Mouse (Mus musculus) liver, adult (tissue): ENCODE data around the gene Wdr95.

Experiments used
- GATA4 ChIP-seq: IDR thresholded peaks from 2 replicates; pipeline ENCODE4 v1.6.1; 2014; ENCODE audit warnings: mild to moderate bottlenecking, low read length; ENCODE audit not compliant: insufficient replicate concordance

Gene Wdr95

DNA sequence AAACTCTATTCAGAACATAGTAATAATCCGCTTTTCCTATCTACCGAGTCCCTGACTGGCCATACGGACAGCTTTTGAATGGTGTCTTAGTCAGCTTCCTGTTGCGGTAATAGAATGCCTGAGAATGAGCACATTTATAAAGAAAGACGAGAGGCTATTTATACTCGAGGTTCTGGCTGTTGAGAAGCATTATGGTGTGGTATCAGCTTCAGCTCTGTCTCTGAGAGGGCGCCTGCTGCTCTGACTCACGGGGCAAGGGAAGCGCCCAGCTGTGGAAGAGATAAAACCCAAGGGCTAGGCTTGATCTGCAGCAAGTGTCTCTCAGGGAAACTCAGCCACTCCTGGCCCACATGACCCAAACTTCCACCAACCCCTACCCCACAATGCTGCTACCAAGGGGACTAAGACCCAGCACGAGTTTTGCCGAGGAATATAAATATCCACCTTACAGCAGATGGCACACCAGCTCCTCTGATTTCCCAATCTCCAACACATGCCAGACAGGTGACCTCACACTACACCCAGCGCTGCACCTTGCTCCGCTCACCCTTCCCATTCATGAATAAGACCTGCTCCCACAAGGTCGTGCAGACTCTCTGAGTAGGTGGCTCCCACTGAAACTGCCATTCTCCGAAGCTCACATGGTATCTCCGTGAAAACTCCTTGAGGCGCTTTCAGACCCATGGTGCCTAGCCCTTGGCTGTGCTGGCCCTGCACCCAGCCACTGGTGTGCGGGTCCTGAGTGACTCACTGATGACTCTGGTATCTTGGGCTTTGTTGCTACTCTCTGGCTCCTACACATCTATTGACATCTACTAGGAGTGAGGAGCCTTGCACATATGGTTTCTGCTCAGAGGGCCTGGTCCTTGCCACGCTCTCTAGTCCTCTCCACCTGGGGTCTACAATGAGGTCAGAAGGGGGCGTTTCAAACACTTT, 20.1 kb upstream of the Wdr95 start:
- TF ChIP-seq GATA4: no peak

DNA sequence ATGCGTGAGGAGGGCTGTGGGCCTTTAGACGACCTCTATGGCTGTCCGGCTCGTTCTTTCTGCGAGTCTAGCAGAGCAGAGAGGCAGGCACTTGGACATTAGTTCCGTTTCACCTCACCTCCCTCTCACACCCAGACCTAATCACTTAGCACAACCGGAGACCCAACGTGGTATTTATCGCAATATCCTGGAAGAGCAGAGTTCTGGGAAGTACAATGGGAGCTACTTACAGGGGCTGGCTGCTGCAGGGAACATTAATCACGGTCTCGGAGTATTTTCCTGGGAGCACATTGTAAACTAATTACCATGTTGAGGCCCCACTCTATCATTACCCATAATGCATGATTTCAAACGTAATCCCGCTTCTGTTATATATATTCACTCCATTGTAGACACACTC, 18.2 kb upstream of the Wdr95 start:
- no peak for TF ChIP-seq GATA4

DNA sequence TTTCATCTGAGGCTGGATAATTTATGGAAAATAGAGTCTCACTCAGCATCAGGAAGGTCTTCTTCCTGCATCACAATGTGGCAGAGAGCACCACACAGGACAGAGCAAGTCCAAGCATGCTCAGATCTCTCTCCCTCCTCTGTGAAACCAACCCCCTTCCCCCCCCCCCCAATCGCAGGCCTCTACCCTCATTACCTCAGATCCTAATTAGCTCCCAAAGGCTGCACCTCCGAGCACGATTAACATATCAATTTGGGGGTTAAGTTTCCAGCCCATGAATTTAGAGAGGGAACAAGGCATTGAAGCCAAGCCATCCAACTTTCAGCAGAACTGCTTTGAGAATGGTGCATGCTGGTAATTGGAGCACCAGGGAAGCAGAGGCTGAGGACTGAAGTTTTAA, 15.8 kb upstream of the Wdr95 start:
- no peak for TF ChIP-seq GATA4

DNA sequence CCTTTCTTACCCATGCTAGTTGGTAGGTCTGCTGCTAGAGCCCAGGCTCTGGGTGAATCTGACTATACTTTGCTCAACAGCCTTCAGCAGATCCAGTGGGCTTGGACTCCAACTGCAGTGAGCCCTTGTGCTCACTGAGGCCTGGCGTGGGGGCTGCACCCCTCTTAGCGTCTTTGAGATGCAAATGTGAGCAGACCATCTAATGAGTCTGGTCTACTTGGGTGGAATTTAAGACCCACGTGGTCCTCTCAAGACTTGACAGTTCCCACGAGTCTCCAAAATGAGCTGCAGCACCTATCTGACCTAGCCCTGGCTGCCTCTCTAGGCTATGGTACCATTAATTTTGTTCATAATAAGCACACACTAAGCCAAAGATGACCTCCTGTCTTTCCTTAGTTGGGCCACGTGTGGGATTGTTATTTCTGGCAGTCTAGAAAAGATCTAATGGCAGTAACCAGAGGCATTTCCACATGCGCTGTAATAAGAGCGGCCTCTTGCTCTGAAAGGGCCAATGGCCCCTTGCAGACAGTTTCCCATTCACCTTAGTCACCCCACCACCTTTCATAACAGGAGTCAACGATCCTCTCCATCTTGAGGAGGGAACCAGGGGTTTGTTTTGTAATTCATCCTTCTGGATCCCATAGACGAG, 14.9 kb upstream of the Wdr95 start:
- no peak for TF ChIP-seq GATA4

DNA sequence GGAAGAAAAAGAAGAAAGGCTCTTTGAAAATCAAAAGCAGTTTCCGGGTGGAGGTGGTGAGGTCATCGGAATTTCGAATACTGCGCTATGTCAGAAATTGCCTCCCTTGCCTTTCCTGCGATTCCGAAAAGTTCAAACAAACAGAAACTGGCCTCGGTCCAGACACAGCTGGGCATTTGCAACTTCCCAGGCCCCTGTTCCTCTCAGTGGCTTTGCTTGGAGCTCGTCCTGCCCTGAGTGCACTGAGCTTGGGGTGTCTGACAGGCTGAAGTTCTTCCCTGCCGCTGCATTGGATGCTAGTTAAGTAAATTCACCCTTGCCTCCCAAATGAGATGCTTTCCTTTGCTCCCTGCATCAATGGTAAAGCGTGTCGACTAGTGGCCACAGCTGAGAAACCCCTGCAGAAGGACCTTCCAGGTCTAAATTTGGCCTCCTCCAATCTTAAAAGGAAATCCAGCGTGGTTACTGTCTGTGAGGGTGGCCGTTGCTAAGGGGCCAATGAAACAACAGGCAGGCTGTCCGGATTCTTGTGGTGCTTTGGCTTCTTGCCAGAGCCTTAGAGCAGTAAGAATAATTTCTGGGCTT, 14.3 kb upstream of the Wdr95 start:
- no peak for TF ChIP-seq GATA4

DNA sequence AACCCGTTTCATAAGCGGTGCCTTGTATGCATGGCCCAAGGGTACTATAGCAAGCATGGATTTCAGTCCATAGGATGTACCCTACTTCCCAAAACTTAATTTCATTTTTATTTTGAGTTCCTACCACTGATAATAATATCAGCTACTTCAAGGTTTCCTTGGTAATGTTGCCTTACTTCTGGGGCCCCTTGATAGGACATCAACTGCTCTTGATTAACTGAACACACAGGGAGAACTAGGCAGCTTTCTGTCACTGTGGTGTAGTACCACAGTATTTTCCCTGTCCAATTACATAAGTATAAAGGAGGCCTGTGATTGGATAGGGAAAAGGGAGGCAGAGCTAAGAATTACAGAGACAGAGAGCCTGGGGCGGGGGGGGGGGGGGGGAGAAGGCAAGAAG, 13.6 kb upstream of the Wdr95 start:
- no peak for TF ChIP-seq GATA4

DNA sequence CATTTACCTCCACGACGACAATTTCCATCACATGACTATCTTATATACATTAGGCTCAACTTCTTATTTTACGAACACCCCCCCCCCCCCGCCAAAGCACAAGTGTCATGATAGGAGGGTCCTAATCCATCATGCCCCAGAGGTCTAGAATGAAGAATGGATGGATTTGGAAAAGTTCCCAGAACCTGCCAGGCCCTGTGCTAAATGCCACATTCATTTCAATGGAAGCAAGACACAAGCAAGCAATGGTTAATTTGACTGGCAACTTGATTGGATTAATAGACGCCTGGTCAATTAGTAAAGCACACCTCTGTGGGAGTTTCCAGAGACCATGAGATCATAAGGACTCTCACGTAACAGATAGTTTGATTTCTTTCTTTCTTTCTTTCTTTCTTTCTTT, 11.4 kb upstream of the Wdr95 start:
- TF ChIP-seq GATA4: no peak

DNA sequence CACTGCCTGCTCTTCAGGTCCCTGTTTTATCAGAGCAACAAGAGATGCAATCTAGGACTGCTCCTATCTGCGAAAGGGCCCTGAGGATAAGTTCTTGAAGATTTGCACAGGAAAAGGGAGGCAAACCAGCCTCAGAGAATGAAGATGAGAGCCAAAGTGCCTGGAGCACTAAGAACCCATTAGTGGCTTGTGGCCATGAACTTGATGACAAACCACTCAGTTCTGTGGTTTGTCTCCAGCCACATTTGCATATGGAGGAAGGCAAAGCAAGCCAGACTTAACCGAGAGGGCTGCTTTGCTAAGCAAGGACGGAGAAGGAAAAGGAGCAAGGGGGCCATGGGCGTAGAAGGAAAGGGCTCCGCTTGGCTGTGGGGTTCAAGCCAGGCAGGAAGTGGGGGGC, 7.7 kb upstream of the Wdr95 start:
- no peak for TF ChIP-seq GATA4

DNA sequence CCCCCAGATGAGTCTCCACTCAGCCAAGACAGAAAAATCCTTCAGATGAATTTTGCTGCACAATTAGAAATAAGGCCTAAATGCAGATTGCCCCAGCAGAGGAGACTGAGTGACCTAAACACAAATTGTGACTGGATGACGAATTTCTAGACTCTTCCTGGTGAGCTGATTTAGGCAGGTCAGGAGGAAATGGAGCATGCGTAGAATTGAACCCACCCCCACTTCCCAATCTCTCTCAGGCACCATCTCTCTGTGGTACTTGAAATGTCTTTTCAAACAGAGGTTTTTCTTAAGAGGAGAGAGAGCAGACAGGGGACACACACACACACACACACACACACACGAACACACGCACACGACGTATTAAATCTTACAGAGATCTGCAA, 4.6 kb upstream of the Wdr95 start:
- no peak for TF ChIP-seq GATA4

DNA sequence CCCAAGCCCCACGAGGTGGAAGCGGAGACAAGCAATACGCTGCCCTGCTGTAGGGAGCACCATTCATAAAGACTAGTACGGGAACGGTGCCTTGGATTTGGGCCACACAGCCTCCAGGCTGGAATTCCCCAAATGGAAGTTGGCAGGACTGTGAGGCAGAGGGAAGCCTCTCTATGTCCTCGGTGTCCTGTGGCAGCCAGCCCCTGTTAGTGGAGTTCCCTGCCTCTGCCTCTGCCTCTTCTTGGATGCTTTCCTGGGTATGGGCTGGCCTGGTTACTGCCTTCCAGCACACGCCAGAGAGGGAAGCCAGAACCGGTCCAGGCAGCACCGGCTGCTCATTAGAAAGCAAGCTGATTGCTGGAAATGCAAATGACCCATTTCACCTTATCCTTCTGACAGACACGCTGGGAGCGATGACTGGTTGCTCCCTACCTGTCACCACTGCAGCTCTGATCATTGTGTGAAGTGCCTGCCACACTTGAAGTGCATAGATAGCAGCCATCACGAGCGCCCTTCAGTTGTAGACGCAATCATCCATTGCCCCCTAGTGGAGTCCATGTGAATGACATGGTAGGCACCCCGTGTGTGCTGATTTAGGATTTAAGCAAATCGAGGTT, 4.1 kb upstream of the Wdr95 start:
- no peak for TF ChIP-seq GATA4

DNA sequence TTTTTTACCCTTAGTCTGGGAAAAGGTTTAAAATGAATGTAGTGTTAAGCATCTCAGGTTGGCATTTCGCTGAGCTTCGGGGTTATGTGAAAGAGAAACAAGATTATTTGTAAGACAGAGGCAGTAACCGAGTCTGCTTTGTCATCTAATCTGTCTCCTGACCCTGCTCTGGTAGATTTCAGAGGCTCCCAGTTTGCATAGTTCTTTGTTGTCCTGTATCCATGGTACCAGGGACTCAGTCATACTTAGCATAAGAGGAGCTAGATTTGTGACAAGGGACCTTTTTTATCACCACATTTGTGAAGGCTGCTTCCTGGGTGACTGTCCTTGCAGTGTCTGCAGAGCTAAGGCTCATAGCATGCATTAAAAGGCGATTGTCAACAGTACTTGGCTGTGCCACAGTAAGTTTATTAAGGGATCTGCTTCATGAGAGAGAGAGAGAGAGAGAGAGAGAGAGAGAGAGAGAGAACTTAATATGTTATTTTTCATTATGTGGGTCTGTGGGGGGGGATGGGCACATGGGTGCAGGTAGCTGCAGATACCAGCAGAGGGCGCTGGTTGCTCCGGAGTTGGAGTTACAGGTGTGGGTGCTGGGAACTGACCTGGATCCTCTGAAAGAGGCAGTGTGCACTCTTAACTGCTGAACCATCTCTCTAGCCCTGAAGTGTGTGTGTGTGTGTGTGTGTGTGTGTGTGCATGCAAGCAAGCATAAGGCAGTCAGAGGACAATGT, 3.3 kb upstream of the Wdr95 start:
- no peak for TF ChIP-seq GATA4

DNA sequence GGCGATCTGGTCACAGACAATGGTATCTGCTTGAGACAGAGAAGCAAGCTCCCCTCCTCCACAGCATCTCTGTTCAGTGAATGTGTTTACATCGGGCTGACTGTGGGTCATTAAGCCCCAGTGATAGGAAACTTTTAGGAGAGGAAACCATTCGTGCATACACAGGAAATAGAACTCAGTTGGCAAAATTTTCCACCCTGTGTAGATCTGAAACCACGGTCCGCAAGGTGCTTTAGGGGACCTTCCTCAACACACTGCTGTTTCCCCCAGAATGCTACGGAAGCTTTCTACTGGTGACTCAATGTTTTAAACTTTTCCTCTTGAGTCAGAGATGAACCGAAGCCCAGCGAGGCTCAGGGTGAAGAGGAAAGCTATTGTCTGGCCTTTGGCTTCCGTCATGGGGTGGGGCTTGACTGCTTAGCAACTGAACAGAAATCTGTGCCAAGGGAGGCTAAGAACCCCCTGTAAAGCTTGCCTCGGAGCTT, 2.0 kb upstream of the Wdr95 start:
- TF ChIP-seq GATA4: no peak

DNA sequence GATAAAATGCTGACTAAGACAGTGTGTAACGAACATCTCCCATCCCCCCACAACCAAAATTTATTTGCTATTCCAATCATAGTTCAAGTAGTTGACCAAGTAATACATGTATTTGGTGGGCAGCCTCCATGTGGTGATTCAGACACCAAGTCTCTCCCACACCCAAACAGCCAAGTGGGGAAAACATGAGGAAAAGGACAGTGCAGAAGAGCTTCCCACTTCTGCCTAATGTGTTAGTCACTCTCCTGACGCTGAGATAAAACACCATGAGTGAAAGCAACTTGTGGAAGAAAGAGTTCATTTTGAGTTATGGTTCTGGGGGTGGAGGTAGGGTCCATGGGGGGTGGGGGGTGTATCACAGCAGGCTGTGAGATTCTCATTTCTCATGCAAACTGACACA, 5.4 kb downstream of the Wdr95 start:
- no peak for TF ChIP-seq GATA4

DNA sequence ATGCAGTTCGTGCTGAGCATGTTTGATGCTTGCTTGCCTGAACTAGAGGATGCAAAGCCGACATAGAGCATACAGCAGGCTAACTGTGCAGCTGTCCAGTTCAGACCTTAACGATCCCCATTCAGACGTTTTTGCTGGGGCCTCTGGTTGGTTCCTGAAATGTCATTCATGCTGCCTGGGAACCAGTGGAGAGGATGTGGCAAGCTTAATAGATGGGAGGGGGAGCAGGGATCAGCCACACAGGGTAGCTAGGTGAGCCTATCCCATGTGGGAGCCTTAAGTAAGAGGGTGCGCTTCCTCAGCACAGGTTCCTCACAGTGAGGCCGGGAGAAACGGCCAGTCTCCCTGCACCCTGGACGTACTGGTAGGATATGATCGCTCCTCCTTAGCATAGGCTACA, 7.5 kb downstream of the Wdr95 start:
- TF ChIP-seq GATA4: no peak
